14 mouse cellular contexts compared by ENCODE assay signal in genomic region chr10:21474242-21474641, GRCm38 (mm10).
"Had no signal": no experiment of that assay in that cellular context is flagged by ENCODE, and none has a peak within 500 bp of the region (broad histone marks: within the 10 kb centered on the region; RNA-seq: fewer than 3 reads in every experiment).

No protein-coding gene starts in this region.

- H3K27ac ChIP-seq: kidney, postnatal 0 days; layer of hippocampus, adult 2 months; liver, embryonic 15.5 days; midbrain, embryonic 13.5 days; stomach, embryonic 15.5 days had no signal

- H3K4me3 ChIP-seq: layer of hippocampus, adult 2 months; liver, embryonic 15.5 days; midbrain, embryonic 13.5 days; stomach, embryonic 15.5 days had no signal

- H3K27me3 ChIP-seq: liver, embryonic 15.5 days; stomach, embryonic 15.5 days had no signal

- H3K4me1 ChIP-seq: liver, embryonic 15.5 days; midbrain, embryonic 13.5 days; stomach, embryonic 15.5 days had no signal

- H3K4me2 ChIP-seq: liver, embryonic 11.5 days; liver, embryonic 15.5 days; midbrain, embryonic 13.5 days; stomach, embryonic 15.5 days had no signal

- H3K36me3 ChIP-seq: liver, embryonic 15.5 days; midbrain, embryonic 13.5 days; stomach, embryonic 15.5 days had no signal

- H3K9me3 ChIP-seq: liver, embryonic 15.5 days; midbrain, embryonic 13.5 days; stomach, embryonic 15.5 days had no signal

- H3K9ac ChIP-seq: liver, embryonic 15.5 days; midbrain, embryonic 13.5 days; stomach, embryonic 15.5 days had no signal

- DNase-seq: kidney, adult 9 months; kidney, postnatal 4 days; lung, adult 2 months; lung, postnatal 36 days; thymus, adult 2 months; thymus, postnatal 25 days had no signal

- ATAC-seq: intestine, postnatal 0 days; lung, postnatal 0 days; midbrain, embryonic 13.5 days had no signal
